Mouse (Mus musculus): Measurements from ENCODE around the gene Cib4.

Gene Cib4

DNA sequence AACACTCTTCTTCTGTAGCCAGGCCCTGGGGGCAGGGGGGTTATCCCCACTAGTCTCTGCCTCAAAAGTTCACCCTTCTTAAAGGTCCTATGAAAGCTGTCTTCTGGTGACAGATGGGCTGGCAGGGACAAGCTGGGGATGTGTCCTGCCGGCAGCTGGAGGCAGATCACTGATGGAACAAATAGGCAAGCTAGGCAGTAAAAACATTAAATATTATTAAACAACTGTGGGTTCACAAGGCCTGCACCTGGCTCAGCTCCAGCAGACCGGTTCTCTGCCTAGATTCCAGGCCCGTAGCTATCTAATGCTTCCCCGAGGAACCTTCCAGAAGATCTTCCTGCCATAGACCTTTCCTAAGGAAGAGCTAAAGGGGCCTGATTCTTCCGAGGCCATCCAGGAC, 27.5 kb downstream of the Cib4 start:
- no peak for DNase-seq (ENCODE audit: low spot score)

DNA sequence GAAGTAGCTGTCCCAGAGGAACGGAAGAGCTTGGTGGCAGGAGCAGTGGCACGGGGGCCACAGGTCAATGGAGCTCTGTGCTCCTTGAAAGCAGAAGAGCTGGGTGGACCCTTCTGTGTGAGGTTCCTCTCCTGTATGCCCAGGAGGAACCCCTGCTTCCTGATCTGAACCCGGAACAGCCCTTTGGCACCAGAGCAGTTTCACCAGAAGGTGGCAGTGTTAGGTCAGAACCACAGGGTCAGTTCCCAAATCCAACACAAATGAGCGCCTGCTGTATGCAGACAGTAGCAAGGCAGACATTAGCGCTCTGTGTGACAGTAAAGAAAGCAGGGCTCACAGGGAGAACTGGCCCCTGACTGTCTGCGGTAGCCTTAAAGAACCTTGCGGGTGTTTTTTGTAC, 29.3 kb downstream of the Cib4 start:
- DNase-seq (ENCODE audit: low spot score), result no peak

DNA sequence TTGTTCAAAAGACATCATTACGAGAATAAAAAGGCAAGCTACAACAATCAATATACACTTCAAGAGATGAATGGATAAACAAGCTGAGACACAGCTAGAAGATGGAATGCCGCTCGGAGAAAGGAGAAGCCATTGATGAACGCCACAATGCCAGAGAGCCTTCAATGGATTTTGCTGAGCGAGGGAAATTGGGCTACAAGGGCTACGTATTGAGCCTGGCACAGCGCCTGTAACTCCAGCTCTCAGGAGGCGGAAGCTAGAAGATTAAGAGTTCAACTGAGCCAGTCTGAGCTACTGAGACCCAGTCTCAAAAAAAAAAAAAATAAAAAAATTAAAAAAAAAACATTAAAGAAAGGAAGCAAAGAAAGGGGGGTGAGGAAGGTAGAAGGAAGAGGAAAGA, 32.5 kb downstream of the Cib4 start:
- no peak for DNase-seq (ENCODE audit: low spot score)

DNA sequence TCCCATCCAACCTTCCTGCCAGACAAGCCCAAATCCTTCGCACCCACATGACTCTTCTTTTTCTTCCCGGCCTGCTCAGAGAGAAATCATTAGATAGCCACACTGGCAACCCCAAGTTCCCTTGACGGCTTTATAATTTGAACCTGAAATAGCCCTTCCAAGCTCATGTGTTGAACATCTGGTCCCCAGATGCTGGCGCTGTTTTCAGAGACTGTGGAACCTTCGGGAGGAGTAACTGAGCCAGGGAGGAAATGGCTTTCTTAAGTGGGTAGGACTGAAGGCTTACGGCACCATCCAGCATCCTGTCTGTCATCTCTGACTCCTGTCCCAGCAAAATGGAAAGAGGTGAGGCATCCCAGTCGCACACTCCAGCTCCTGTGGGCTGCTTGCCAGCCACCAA, 48.3 kb downstream of the Cib4 start:
- no peak for DNase-seq (ENCODE audit: low spot score)

DNA sequence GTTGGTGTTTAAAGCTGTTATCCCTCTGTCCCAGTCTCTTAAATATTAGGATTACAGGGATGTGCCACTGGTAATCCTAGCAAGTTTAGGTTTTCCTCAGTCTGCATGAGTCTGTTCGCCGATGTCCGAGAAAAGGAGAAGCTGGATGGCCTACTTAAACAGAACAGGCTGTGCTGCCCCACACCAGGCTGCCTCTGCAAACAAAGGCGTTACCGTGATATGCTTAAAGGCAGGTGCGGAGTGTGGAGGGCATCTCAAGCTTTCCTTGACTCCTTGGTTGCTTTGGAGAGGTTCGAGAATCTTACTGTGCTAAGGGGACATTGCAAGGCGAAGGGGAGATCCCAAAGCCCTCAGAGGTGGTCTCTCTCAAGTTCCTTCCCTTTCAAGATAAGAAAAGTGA, 48.8 kb downstream of the Cib4 start:
- no peak for DNase-seq (ENCODE audit: low spot score)

DNA sequence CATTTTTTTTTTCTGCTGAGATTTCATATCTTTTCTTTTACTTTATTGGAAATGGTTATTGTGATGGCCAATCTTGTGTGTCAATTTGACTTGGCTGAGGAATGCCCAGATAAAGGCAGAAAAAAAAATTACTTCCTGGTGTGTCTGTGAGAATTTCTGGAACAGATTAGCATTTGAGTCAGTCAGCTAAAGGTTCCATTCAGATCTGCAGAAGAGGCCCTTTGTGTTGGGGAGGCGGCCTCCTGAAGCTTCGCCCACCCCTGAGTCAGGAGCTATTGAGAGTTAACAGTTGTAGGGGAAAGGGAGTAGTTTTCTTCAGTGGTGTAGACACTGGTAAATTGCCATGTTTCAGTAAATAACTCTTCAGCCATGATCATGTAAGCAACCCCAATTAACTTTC, 50.3 kb downstream of the Cib4 start:
- DNase-seq (ENCODE audit: low spot score), result no peak

DNA sequence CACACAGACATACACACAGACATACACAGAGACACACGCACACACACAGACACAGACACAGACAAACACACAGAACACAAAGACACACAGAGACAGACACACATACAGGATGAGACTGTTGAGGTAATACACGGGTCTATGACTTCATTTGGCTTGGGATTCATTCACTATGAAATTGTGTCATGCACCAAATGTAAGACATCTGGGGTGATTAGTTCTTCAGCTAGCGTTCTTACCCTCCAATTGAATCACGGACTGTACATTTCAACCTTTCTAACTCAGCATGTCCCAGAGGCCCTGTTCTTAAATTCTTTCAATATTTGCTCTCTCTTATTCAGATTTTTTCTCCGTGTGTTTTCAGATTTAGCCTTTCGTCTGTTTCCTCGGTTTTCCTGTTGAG, 51.0 kb downstream of the Cib4 start:
- DNase-seq (ENCODE audit: low spot score), result no peak

DNA sequence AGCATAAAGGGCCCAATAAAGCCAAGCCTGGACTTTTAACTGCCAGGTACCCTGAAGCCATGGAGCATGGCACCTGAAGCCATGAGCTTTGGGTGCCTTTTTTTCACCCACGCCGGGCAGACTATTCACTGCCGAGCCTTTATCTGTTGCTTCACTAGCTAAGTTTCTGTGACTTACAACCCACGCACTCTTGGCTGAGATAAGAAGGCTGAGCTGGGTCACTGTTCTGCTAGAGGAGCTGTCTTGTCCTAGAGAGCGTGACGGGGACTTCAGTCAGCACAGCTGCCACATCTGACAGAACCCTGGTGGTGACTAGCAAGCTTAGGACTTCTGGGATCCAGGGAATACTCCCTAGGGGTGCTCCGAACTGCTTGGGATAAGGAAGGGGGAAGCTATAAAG, 51.9 kb downstream of the Cib4 start:
- no peak for DNase-seq (ENCODE audit: low spot score)

GRCm38 (mm10) chr5:30490845-30491244, 54.8 kb downstream of the Cib4 start:
- DNase-seq (ENCODE audit: low spot score), result no peak

DNA sequence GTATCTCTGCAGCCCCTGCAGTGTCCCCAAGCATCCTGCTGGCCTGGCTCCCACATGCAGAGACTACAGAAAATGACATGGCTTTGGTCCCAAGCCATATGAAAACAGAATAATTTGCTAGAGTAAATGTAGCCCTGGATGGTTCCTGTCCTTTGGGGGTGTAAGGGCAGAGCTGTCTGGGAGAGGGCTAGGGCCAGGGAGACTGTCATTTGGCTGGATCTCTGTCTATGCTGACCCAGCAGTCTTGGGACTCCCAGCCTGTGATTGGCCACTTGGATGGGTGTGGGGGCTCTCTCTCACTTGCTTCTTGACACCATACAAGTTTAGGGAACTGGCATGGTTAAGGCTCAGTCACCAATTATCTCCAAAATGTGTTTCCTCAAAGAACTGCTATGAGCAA, 55.4 kb downstream of the Cib4 start:
- no peak for DNase-seq (ENCODE audit: low spot score)

DNA sequence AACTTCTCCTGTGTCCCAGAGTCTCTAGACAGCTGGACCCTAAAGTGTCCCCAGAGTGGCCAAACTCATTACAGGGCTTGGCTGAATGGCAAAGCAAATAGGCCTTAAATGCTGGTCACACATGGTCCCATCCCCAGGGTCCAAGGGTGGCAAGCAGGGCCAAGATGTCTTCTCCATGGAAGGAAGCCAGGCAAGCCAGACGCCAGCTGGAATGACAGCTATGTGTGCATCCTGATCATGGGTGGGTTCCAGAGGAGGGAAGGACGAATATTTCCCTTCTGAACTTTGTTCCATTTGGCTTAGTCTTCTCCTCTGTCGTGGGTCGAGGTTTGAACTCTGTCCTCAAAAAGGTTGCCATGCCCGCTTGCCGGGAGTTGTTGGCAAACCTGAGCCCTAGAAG, 60.5 kb downstream of the Cib4 start:
- no peak for DNase-seq (ENCODE audit: low spot score)

DNA sequence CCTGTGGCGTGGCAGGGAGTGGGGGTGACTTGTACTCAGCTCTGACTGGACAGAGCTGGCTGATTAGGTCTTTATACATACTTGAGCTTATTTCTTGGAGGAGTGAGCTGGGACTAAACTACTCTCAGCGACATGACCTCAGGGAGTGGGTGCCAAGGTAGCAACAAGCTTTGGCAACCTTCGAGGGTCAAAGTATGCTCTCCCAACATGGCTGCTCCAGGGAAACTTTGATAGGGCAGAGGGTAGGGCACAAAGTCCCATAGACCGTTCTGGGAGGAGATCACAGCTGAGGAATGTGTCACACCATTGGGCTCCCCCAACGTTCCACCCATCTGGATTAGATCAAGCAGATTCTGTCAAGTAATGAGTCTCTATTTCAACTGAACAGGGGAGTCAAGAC, 61.0 kb downstream of the Cib4 start:
- DNase-seq (ENCODE audit: low spot score), result no peak

DNA sequence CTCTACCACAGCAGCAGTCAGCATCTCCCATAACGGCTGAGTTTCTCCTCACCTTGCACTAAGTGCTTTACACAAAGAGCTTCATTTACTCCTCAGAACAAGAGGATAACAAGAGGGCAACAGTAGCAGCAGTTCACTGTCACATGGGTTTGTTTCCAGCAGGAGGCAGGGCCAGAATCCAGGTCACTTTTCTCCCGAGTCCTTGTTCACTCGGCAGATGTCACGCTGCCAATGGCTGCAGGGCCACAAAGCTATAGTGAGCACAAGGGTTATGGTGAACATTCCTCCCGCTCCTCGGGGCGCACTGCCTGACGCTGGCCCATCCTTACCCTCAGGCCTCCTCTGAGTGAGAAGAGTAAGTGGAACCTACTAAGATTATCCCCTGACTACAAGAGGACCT, 62.1 kb downstream of the Cib4 start:
- no peak for DNase-seq (ENCODE audit: low spot score)

DNA sequence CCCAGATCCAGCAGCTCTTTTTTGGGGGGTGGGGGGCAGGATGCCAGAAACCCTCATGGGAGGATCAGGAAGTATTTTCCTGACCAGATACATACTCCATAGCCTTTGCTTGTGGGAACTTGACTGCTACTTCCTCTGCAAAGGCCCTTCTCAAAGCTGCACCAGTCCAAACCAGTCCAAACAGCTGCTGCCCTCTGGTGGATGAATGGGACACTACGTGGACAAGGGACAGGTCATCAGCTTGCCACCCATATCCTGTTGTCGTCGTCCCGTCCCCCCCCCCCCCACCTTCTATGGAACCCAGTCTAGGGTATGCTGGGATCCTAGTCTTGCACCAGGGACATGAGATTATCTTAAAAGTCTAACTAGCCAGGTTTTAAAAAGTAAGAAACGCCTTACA, 63.3 kb downstream of the Cib4 start:
- DNase-seq (ENCODE audit: low spot score), result peak; percentile 42

- no peak for DNase-seq (ENCODE audit: low spot score)
These were observed 69.1 kb downstream of the Cib4 start for GRCm38 (mm10) chr5:30476534-30476933.

GRCm38 (mm10) chr5:30472148-30472547, 73.5 kb downstream of the Cib4 start:
- DNase-seq (ENCODE audit: low spot score), result no peak

GRCm38 (mm10) chr5:30470454-30470853, 75.2 kb downstream of the Cib4 start:
- DNase-seq (ENCODE audit: low spot score), result no peak

GRCm38 (mm10) chr5:30466315-30466714, 79.3 kb downstream of the Cib4 start:
- DNase-seq (ENCODE audit: low spot score), result no peak

DNA sequence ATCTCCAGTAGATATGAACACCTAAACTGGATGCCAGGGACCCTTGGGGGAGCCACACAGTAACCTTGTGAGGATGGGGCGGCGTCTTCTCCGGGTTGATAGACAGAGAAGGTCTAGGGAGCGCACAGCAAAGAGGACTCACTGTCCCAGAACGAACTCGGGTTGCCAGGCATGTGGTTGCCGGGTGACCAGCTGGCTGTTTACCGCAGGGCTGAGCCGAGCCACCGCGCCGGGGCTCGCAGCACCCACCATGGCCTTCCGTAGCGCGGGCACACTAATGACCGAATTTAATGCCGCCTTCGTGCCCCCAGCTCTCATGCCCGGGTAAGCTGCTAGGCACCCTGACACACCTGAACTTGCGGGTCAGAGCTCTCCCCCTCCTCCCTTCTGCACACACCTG, 79.8 kb downstream of the Cib4 start, which contains the start of gene 1700001C02Rik:
1700001C02Rik (plus strand) TSS at position 187 of the 400 bp plus-strand sequence.
- no peak for DNase-seq (ENCODE audit: low spot score)

GRCm38 (mm10) chr5:30461821-30462220, 83.8 kb downstream of the Cib4 start, which contains the start of gene Otof:
TSS of gene Otof (minus strand) at chr5:30461932.
- no peak for DNase-seq (ENCODE audit: low spot score)

DNA sequence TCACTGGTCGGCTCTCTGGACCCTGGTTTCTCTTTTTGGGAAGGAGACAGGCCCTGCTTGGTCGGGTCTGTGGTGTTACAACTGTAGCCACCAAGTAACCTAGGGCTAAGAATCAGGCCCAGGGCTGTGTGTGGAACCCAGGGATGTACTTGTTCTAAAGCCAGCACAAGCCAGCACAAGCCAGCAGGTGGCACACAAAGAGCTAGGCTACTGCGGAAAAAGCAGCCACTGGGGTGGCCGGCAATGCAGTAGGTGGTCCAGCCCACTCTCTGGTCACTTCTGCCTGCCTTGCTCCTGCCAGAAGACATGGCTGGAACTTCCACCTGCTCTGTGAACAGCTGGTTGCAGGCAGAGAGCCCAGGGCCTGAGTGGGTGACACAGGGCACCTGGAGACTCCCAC, 85.5 kb downstream of the Cib4 start:
- no peak for DNase-seq (ENCODE audit: low spot score)

DNA sequence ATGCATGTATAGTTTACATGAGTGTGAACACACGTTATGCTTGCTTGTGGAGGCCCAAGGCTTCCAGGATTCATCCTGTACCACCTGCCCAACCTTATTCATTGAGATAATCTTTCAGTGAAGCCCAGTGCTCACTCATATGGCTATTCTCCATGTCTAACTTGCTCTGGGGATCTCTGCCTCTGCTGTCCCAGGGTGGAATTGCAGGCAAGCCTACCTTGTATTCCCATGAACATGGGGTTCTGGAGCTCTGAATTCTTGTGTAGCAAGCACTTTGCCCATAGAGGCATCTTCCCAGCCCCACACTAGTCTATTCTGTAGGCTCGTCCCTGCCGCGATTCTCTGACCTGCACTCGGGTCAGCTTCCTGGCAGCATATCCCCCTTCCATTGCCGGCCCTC, 89.6 kb downstream of the Cib4 start:
- DNase-seq (ENCODE audit: low spot score), result no peak

- no peak for DNase-seq (ENCODE audit: low spot score)
These were observed 101.2 kb downstream of the Cib4 start for GRCm38 (mm10) chr5:30444327-30444895.

GRCm38 (mm10) chr5:30442196-30442595, 103.4 kb downstream of the Cib4 start:
- DNase-seq (ENCODE audit: low spot score), result no peak
